Mouse (Mus musculus) lung, postnatal 0 days (tissue): ENCODE measurements around the gene Sgms1. TPM values are rescaled to one million over a fixed set of nuclear protein-coding genes. Genes with fewer than 3 reads are reported as not detected.
A peak's percentile ranks its signal among the peaks of the same experiment; 100 is the strongest.
"Not testable (repeated sequence)": the region's sequence is repeated elsewhere in the genome, so short reads cannot be mapped to it uniquely, and the experiment has no call there.

Experiments
- ATAC-seq: fragments of 200-750 bp; cut with Nextera tagmentation; 2 replicates; pipeline ENCODE4 v1.8.0; 2017; ENCODE audit warnings: moderate library complexity
- DNase-seq: peaks from one replicate; pipeline ENCODE4 v3.0.0-alpha.2; 2016; ENCODE audit warnings: low spot score
- H3K27ac ChIP-seq: fragments of 300-500 bp; sonication (generic); 2 replicates; pipeline ENCODE4 v1.5.1; 2014; ENCODE audit warnings: antibody characterized with exemption, mild to moderate bottlenecking, low read length, mixed read lengths
- H3K27me3 ChIP-seq: fragments of 300-500 bp; sonication (generic); replicated peaks from 2 replicates; pipeline ENCODE4 v1.6.1; 2014; ENCODE audit warnings: low read length, mixed read lengths; ENCODE audit not compliant: insufficient read depth
- H3K36me3 ChIP-seq: fragments of 300-500 bp; sonication (generic); 2 replicates; pipeline ENCODE4 v1.6.1; 2014; ENCODE audit warnings: low read length, mixed read lengths; ENCODE audit not compliant: insufficient read depth
- H3K4me1 ChIP-seq: fragments of 300-500 bp; sonication (generic); 2 replicates; pipeline ENCODE4 v1.6.1; 2014; ENCODE audit warnings: antibody characterized with exemption, low read depth, low read length, mixed read lengths; ENCODE audit not compliant: insufficient read depth
- H3K4me2 ChIP-seq: fragments of 300-500 bp; sonication (generic); replicated peaks from 2 replicates; pipeline ENCODE4 v1.6.1; 2014; ENCODE audit warnings: low read depth, mild to moderate bottlenecking, low read length, moderate library complexity, mixed read lengths
- H3K4me3 ChIP-seq: fragments of 300-500 bp; sonication (generic); 2 replicates; pipeline ENCODE4 v1.5.1; 2014; ENCODE audit warnings: low read depth, low read length
- H3K9ac ChIP-seq: fragments of 300-500 bp; sonication (generic); replicated peaks from 2 replicates; pipeline ENCODE4 v1.6.1; 2014; ENCODE audit warnings: low read depth, mild to moderate bottlenecking
- H3K9me3 ChIP-seq: fragments of 300-500 bp; sonication (generic); 2 replicates; pipeline ENCODE4 v1.6.1; 2016; ENCODE audit warnings: low read length, mixed read lengths
- CTCF ChIP-seq: IDR thresholded peaks from 2 replicates; pipeline ENCODE4 v1.5.1; 2016; ENCODE audit warnings: antibody characterized with exemption, mild to moderate bottlenecking
- EP300 ChIP-seq: IDR thresholded peaks from 2 replicates; pipeline ENCODE4 v1.6.1; 2016; ENCODE audit warnings: antibody characterized with exemption, mild to moderate bottlenecking, control low read depth
- WGBS: fragments of 180-500 bp; shearing (Covaris S2); extraction: QIAGEN DNeasy Blood & Tissue Kit; methylation state at CpG from one replicate; pipeline ENCODE4 v1.1.7; 2014; 5-methylcytosine and 5-hydroxymethylcytosine counted together
- polyA plus RNA-seq: library from polyadenylated mRNA; unstranded; fragments of >200 nt; fragmentation: Nextera tagmentation; extraction: Ambion mirVana; gene quantifications from 2 replicates; pipeline ENCODE4 v1.2.1, GENCODE M21; 2015

Gene Sgms1
- polyA plus RNA-seq, 1 experiment from 2014 or later = 59.3 TPM

DNA sequence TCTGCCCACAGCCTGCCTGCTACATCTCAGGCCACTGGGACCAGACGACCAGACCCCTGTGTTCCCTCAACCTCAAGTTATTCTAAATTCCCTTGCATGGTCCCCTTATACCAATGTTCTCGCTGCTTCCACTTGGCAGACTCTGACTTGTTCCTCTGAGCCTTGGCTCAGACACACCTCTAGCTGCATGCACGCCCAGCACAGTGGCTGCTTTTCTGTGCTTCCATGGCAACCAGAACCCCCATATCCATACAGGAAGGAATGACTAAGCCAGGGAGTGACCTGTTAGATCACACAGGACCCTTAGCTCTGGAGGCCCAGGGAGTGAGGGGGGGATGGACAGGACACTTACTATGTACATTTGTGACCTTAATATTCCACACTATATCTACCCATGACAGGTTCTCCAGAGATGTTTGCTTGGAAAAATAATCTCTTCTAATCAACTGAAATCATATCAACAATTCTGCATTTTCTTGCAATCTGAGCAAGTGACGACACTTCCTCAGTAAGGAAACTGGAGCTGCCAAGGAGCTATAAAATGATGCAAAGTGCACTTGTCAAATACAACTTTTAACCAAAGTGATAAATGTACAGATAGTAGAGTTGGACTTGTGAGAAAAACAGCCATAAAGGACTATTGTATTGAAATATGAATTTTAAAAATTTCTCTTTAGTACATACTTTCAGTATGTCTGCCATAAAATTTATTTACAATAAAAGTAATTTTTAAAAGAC is 252.5 kb downstream of the Sgms1 start:
- Histone ChIP-seq H3K4me3 (no peak overlapping the region), H3K27ac (no peak overlapping the region), H3K36me3 (no peaks in the 10 kb centered on the region; the same call in 1 of the 2 replicates), H3K4me1 (no peaks in the 10 kb centered on the region), H3K4me2 (no peak overlapping the region), H3K27me3 (no peaks in the 10 kb centered on the region), H3K9me3 (no peaks in the 10 kb centered on the region), H3K9ac (no peak overlapping the region)
- peak; percentile 62 for TF ChIP-seq EP300
- no peak for TF ChIP-seq CTCF
- DNase-seq = peak; percentile 50
- peak; percentile 83 for ATAC-seq
- 43% methylated on average over 4 of the region's 4 CpGs for WGBS

DNA sequence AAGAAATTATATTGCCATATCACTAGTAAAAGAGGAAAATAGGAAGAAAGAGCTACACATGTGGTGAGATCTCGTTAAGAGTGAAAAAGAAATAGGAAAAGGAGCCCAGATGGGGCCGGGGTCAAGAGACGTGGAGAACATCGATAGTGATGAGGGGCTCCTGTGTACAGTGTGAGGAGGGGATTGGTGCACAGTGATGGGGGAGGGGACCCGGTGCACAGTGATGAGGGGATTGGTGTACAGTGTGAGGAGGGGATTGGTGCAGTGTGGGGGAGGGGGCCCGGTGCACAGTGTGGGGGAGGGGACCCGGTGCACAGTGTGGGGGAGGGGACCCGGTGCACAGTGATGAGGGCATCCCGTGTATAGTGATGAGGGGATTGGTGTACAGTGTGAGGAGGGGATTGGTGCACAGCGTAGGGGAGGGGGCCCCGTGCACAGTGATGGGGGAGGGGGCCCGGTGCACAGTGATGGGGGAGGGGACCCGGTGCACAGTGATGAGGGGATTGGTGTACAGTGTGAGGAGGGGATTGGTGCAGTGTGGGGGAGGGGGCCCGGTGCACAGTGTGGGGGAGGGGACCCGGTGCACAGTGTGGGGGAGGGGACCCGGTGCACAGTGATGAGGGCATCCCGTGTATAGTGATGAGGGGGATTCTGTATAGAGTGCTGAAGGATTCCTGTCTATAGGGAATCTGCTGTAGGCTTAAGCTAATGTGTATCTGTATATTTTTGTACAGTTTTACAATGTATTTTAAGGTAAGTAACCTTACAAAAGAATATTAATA is 257.6 kb downstream of the Sgms1 start:
- not testable (repeated sequence) for H3K27ac ChIP-seq, H3K27me3 ChIP-seq, H3K9ac ChIP-seq, H3K36me3 ChIP-seq, H3K4me1 ChIP-seq, H3K4me3 ChIP-seq, DNase-seq, H3K4me2 ChIP-seq, H3K9me3 ChIP-seq, ATAC-seq
- 89% methylated on average over 12 of the region's 17 CpGs for WGBS

DNA sequence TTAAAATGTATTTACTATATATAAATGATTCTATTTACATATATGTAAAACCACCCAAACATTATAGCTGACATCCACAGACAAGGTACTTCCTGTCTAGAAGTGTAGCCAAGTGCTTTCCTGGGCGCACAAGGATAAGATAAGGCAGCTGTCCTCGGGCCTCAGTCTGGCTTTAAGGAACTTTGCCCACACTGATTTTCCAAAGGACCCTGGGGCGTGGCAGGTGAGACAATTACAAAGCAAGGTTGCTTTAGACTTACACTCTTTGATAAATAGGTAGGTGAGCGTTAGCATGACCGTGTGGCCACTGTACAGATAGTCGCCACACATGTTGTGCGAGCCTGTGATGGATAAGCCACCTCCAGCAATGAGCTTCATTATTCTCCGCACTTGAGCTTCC is 260.2 kb downstream of the Sgms1 start:
- no peak for DNase-seq
- WGBS = 77% methylated on average over 8 of the region's 8 CpGs
- no peak overlapping the region for H3K27ac ChIP-seq
- no peaks in the 10 kb centered on the region for H3K4me1 ChIP-seq
- no peak overlapping the region for H3K4me3 ChIP-seq
- ATAC-seq = no peak
- H3K27me3 ChIP-seq = no peaks in the 10 kb centered on the region
- peaks cover 35% of the 10 kb centered on the region for H3K36me3 ChIP-seq
- no peak overlapping the region for H3K4me2 ChIP-seq
- H3K9ac ChIP-seq = no peak overlapping the region
- H3K9me3 ChIP-seq = no peaks in the 10 kb centered on the region
- TF ChIP-seq CTCF (no peak), EP300 (no peak)

DNA sequence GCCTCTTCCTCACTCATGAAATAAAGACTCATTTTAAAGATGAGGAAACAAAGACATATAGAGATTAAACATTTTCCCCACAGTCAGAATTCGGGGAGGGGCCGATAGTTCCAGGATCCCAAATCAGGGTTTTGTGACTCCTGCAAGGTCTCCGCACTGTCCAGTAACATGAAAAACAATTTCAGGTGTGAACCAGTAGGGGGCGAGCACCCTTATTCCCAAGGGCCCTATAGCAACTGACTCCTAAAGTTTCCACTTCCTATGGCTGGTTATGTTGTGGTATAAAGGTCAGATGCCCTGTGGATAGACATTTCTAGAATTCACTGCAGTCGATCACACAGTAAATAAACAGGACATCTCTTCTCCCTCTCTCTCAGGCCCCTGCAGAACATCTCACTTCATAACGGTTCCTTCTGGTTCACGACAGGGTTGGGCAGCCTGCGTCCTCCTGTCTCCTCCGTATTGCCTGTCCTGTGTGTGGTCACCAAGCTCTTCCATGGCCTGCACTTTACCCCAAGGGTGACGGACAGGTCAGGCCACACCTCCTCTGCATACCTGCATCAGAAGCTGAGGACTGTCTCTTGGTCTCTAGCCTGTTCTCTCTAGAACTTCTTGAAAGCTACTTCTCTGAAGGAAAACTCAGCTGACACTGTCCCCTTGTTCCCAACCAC is 262.2 kb downstream of the Sgms1 start:
- peak; percentile 61 for DNase-seq
- Histone ChIP-seq H3K9me3 (no peaks in the 10 kb centered on the region), H3K27me3 (no peaks in the 10 kb centered on the region), H3K4me2 (no peak overlapping the region), H3K27ac (no peak overlapping the region), H3K4me3 (no peak overlapping the region), H3K9ac (no peak overlapping the region), H3K4me1 (no peaks in the 10 kb centered on the region), H3K36me3 (peaks cover 40% of the 10 kb centered on the region)
- TF ChIP-seq EP300 = no peak
- peak; percentile 78 for TF ChIP-seq CTCF
- ATAC-seq = peak; percentile 76
- 65% methylated on average over 10 of the region's 10 CpGs for WGBS

DNA sequence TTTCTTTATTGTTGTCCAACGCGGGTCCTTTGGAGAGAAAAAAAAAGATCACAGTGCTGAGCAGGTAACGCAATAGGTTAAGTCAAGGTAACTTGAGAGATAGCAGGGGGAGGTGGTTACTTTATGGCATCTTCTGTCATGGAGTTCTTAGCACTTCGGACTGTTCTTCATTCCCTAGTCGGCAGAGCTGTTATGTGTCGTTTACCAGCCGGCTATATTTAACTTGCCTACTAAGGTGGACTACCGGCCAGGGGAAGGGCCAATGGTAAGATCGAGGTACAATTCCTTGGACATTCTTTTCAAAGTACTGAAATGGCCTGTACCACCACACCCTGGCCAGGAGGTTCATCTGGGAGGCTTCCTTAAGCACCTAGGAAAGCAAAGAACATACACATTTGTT is 265.4 kb downstream of the Sgms1 start:
- no peak overlapping the region for H3K27ac ChIP-seq
- no peak overlapping the region for H3K4me2 ChIP-seq
- TF ChIP-seq EP300 = no peak
- TF ChIP-seq CTCF = no peak
- ATAC-seq (no peak), DNase-seq (no peak)
- no peak overlapping the region for H3K9ac ChIP-seq
- H3K4me1 ChIP-seq = no peaks in the 10 kb centered on the region
- WGBS = 89% methylated on average over 9 of the region's 9 CpGs
- H3K9me3 ChIP-seq = no peaks in the 10 kb centered on the region
- peaks cover 36% of the 10 kb centered on the region for H3K36me3 ChIP-seq
- H3K4me3 ChIP-seq = no peak overlapping the region
- no peaks in the 10 kb centered on the region for H3K27me3 ChIP-seq

DNA sequence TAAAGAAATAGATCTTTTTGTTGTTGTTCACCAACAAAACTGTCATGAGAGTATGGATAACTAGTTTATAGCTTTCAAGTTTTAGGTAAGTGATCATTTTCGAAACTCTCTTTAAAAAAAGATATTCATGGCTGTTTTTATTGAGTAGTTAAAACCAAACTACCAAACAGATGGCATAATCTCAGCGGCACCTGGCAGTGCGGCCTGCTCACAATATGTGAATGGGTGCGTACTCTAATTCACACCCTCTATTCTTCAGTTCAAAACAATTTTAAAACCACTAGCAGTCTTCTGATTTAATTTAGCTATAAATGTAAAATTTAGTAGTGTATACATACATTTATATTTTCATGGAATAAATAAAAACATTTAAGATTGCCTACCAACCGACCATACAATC is 266.3 kb downstream of the Sgms1 start:
- TF ChIP-seq EP300 (no peak), CTCF (no peak)
- H3K9ac ChIP-seq = no peak overlapping the region
- H3K4me2 ChIP-seq = no peak overlapping the region
- H3K4me1 ChIP-seq = no peaks in the 10 kb centered on the region
- ATAC-seq (no peak), DNase-seq (no peak)
- H3K27ac ChIP-seq = no peak overlapping the region
- H3K36me3 ChIP-seq = peaks cover 33% of the 10 kb centered on the region
- H3K4me3 ChIP-seq = no peak overlapping the region
- 92% methylated on average over 5 of the region's 5 CpGs for WGBS
- H3K9me3 ChIP-seq = no peaks in the 10 kb centered on the region
- H3K27me3 ChIP-seq = no peaks in the 10 kb centered on the region
